Mouse (Mus musculus) R1 (cell line): Measurements from ENCODE around the gene Tssk4.
A peak's percentile ranks its signal among the peaks of the same experiment; 100 is the strongest.

ENCODE experiments used
- DNase-seq: peaks from one replicate; pipeline ENCODE4 v3.0.0-alpha.2; 2018; ENCODE audit warnings: low read depth, low spot score

The Tssk4 gene

DNA sequence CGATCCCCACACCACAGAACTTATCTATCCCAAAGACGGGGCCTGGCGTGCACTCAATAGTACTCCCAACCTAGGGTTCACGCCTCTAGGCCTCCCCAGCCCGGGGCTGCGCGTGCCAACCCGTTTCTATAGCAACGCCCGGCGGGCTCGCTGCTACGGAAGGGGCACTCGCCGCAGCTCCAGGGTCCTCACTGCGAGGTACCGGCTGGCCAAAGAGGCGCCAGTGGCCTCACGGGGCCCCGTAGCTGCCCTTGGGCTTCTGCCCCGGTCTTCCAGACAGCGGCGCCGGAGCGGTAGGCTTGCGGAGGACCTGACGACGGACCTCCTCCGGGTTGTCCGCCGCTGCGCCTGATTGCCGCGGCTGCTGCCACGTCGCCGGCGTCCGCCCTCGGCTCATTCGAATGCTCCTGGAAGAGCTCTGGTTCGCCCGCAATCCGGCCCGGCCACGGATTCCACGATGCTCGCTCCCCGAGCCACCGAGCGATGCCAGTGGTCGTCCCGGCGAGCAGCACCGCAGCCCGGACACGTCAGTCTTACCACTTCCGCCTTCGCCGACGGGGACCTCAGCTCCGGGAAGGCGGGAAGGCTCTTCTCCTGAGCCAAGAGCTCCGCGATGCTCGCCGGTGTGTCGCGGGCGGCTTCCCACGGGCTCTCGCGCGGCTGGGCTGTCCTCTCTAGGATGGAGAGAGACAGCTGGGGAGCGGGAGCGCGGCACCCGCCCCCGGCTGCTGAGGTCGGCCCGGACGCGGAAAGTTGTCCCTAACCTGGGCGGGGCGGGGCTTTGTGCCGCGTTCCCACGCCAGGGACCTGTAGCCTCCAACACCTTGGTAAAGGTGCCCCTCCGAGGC, 6.7 kb upstream of the Tssk4 start, which contains the start of gene Tm9sf1:
TSS of gene Tm9sf1 (minus strand) at position 747 of the 848 bp plus-strand sequence.
- DNase-seq, result peak; percentile 79

DNA sequence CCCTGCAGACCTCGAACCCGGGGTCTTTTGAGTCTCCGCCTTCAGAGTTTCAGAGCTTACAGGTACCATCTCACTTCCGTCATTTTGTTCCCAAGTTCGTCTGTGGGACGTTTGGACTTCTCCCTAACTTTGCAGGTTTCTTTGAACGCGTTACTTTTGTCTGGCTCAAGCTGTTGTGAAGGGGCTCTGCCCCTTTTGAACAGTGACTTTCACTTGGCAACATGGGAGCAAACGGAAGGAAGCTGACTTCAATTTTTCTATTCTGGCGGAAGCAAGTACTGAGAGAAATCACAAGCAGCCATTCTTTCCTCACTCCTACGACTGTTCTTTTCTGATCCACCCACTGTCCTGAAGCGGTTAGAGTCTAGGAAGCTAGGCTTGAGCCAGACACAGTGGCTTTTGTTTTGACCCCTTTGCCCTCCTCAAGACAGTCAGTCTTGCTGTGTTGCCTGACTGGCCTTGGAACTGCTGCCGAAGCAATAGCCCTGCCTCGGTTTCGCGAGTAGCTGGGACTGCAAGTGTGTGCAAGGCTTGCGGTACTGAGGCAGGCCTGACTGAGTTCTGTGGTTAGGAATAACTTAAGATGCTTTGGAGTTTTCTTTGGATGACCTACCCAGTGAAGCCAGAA, 5.6 kb upstream of the Tssk4 start:
- DNase-seq, result no peak

DNA sequence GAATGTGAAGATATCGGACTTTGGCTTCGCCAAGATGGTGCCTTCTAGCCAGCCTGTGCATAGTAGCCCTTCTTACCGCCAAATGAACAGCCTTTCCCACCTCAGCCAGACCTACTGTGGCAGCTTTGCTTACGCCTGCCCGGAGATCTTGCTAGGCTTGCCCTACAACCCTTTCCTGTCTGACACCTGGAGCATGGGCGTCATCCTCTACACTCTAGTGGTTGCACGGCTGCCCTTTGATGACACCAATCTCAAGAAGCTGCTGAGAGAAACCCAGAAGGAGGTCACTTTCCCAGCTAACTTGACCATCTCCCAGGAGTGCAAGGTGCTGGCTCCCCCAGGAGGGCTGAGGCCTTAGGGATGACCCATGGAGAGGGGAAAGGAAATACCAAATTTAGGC, 1.5 kb downstream of the Tssk4 start:
- DNase-seq, result no peak

DNA sequence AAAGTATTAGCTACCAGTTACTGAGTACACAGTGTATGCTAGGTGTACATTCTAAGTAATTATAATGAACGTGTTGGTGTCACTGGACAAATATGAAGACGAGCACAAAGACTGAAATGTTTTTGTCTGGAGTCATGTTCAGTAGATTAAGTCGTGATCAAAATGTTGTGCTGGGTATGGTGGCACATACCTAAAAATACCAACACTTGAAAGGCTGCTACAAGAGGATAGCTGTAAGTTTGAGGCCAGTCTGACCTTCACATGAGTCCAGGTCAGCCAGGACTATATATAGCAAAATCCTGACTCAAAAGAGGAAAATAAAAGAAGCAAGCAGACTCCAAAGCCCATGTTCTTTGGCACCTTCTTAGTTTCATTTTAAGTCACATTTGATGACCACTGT, 7.0 kb downstream of the Tssk4 start:
- no peak for DNase-seq

DNA sequence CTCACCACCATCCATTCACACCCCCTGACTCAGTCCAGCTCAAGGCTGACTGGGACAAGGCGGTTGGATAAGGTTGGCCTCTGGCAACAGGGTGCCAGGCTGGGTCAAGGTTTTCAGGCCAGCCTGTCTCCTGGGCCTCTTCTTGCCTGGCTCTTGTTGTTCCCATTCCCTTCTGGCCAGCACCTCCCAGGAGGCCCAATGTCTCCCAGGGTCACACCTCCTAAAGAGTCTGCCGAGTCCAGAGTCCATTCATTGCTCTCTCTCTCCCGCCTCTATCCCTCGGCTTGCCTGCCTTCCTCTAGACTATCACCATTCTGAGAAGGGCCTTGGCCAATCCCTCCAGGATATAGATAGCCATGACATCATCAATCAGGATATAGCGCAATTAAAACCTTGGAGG, 8.0 kb downstream of the Tssk4 start:
- DNase-seq, result no peak

DNA sequence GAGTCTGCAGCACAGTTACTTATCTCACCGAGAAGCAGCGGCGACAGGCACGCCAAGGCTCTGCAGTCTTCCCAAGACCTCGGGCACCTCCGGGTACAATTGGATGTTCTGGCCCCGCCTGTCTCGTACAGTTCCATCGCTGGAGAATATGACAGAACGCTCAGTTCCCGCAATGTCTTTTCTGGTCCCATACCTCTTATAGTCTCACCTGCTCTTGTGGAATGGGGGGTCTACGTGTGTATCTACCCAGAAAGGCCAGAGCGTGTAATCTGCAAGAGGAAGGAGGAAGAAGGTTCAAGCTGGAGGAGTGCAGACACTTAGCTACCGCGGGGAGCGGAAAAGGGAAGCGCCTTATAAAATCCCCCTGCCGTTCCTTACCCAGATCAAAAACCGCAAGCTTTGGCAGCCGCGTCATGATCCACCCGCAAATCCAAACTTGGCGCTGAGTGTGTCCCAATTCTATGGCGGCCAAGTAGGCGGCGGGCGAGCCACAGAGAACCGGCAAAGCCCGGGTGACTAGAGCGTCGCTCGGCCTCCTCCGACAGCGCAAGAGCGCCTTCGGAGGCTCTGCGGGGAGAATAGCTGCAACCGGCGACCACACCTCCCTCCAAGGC, 10.1 kb downstream of the Tssk4 start, which contains the start of gene Mdp1:
TSS of gene Mdp1 (minus strand) at position 549 of the 614 bp plus-strand sequence.
- peak; percentile 84 for DNase-seq

DNA sequence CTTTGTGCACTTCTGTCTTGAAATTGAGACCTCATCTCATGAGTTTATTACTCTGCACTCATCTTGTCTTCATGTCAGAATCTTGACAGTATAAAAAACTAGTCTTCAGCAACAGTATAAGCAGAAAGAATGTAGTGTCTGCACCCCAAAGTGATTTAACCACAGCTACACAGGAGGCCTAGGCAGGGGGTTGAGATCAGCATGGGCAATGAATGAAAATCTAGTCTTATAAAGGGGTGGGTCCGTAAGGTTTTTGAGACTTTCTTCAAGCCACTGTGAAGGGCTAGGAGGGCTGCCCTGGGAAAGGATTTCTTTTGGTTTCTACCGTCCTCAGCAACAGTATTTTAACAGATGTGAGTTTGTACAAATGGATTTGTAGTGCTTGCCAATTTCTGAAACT, 10.7 kb downstream of the Tssk4 start:
- no peak for DNase-seq

DNA sequence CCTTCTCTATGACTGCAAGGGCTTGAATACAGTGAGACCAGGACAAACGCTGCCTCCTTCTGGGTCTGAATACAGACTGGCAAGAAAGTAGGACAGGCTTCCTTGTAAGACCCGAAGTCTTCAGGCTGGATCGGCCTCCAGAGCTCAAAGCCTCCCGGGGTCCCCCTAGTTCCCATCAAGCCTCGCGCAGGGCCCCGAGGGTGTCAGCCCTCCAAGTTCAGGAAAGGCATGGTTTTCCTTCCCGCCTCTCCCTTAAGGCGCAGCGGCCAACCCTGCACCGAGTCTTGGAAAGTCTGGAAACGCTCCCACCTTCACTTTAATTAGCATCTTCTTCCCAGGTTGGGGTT, 21.5 kb downstream of the Tssk4 start:
- no peak for DNase-seq

DNA sequence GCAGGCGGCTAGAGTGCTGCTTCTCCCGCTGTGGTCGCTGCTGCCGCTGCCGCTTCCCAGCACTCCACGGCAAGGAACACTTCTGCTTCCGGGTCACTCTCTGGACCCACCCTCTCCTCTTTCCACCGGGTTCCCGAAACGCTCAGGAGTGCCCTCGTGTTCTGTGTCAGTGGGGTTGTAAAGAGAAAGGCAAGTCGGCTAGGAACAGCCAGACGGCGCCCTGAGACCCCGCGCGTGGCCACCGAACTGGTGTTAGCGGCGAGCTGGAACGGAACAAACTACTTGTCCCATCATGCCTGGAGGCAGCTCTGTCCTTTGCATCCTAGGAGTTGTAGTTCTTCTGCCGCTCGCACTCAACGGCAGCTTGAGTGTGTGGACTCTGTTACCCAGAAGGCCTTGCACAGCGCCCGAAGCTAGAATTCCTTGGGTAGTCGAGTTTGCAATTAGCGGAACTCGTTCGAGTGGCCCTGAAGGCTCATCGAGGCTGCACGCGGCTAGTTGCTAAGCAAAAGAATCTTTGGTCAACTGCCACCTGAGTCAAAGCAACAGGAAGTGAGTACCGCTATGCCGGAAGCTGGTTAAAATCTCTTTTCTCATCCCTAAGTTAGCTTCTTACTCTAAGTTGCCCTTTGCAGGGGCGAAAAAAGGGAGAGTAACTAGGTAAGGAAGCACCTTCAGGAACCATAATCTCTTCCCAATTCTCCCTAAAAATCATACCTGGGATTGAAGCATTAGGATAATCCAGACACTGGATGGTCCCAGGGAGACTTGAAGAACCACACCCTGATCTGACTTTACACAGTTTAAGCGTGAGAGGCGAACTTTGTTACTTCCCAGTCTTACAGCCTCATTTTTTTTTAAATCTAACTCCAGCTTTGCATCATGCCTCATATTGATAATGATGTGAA, 22.1 kb downstream of the Tssk4 start, which contains the start of the genes Gmpr2 and Nedd8:
TSS of gene Gmpr2 (plus strand) at position 109 of the 908 bp plus-strand sequence.
TSS of gene Nedd8 (minus strand) at position 292 of the 908 bp plus-strand sequence.
- peak; percentile 100 for DNase-seq

DNA sequence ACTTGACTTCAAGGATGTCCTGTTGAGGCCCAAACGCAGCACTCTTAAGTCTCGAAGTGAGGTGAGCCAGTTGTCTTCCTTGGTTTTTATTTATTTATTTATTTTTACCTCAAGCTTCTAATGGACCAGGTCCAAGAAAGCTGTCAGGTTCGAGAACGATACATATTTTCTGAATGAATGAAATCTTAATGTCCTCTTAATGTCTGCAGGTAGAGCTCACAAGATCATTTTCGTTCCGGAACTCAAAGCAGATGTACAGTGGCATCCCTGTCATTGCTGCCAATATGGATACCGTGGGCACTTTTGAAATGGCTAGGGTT, 22.7 kb downstream of the Tssk4 start:
- DNase-seq, result no peak

DNA sequence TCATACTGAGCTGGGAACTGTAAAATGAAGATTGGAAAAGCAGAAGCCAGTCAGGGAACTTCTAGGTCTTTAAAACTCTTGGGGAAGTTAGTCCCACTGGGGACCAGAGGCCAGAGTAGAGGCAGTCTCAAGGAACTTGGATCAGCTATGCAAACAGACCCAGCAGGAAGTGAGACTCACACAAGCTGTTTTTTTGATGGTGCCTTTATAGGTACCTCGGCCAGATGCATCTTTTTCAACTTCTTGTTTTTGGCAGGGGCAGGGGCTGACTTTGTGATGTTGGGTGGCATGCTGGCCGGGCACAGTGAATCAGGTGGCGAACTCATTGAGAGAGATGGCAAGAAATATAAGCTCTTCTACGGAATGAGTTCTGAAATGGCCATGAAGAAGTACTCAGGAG, 27.6 kb downstream of the Tssk4 start:
- no peak for DNase-seq

DNA sequence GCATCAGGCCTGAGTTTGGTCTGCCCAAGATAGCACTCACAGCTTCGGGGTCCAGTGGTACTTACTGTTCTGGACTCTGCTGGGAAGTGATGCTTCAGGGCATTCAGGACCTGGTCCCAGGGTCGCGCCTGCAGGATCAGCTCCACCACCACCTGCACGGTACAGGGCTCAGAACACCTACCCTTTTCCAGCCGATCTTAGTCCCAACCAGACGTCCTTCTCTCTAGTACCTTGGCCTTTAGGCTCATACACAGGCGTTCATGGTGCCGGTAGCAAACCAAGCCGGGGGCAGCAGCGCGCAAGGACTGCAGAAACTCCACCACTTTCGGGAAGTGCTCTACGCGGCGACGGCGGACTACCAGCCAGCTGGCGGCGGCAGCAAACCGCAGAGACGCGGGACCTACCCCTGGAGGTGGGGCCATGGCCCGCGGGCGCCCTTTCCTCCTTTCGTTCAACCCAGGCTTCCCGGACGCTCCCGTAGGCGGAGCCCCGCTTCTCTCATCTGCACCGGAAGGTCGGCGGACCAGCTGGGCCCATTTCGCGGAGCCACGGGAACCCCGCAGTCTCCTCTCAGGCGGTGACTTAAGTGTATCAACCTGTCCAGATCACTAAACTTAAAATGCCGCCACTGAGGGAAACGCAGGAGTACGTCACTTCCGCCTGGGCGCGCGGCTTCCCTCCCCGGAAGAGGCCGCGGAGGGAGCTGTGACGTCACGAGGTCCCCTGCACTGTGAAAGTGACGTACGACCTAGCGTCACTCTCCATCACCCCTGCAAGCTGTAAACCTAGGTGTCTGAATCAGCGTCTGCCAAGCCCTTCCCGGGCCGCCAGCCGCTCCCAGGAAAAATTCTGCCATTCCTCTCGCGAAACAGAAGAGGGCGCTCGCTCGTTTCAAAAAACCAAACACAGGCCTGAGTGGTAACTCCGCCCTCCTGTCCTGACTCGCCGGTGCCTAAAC, 31.5 kb downstream of the Tssk4 start, which contains the start of gene Tinf2:
TSS of gene Tinf2 (minus strand) at position 661 of the 958 bp plus-strand sequence.
- peak; percentile 98 for DNase-seq

DNA sequence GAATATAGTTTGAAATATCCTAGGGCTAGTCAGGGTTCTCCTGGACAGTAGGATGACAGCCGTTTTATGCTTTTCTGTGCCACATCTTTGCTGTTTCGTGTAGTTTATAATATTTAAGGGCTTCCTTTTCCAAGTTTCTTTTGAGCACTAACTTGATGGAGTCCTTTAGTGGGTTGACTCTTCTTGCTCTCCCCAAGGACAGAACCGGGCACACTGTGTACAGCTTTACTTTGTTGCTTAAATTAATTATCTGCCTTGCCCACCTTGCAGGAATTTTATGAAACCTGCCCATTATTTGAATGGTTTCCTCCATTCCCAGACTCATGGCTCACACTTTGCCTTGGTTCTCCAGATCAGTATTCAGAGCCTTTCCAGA, 32.1 kb downstream of the Tssk4 start:
- no peak for DNase-seq

DNA sequence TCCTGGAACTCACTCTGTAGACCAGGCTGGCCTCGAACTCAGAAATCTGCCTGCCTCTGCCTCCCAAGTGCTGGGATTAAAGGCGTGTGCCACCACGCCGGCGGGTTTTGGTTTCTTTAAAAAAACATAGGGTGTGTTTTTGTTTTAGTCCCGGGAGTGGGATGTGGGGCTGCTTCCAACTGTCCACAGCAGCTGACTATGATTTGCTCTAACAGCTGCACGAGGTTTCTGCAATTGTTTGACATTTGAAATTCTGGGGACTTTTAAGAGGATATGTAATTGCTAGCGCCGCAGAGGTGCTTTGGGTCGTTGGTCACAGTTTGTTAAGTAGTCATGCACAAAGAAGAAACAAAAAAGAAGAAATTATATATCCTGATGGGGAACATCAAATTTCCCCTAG, 39.4 kb downstream of the Tssk4 start:
- no peak for DNase-seq

DNA sequence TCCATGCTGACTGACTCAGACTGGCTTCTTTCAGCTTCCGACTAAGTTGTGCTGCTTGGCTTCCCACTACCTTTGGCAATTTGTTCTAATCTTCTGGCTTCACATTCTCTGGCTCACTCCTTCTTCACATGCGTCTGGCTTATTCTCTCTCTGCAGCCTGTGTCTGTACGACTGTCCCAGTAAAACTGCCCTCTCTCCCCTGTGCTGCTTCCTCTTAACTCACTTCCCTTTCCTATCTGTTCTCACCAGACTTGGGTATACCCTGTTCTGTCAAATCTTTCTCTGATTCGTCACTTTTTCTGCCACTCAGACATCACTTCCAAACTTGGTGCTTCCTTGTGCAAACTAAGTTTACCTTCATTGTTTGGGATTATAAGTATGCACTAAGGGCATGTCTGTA, 47.2 kb downstream of the Tssk4 start:
- DNase-seq, result no peak

DNA sequence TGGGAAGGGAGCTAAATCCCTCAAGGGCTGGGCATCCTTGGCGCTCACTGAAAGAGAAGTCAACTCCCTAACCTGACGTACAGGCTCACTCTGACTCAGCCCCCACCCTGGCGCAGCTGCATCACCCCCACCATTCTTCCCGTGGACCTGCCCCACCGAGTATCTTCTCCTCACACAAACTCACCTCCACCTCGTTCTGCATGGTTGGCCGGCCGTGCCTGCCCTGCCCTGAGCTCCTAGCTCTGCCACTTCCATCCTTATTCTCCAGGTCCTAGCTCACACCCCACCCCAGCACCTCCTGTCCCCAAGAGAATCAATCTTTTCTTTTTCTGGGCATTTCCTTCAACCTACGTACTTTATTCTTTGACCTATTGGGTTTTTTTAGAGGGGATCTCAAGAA, 51.1 kb downstream of the Tssk4 start:
- no peak for DNase-seq
